Mouse (Mus musculus) stomach, postnatal 0 days (tissue): ENCODE data around the gene Tuba1b.

Experiments used
- CTCF ChIP-seq: IDR thresholded peaks from 2 replicates; pipeline ENCODE4 v1.5.1; 2016; ENCODE audit warnings: antibody characterized with exemption, low read depth, mild to moderate bottlenecking, moderate library complexity
- EP300 ChIP-seq: optimal IDR thresholded peaks from 2 replicates; pipeline ENCODE3; 2016; ENCODE audit warnings: antibody characterized with exemption

DNA sequence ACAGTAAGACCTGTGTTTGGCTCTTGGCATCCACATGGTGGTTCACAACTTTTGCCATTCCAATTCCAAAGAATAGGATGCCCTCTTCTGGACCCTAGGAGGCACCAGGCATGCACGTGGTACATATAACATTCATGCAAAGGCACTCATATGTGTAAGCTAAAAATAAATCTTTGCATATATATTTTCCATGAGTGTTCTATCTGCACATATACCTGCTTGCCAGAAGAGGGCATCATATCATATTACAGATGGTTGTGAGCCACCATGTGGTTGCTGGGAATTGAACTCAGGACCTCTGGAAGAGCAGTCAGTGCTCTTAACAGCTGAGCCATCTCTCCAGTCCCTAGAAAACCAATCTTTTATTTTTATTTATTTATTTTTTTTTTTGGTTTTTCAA, 32.8 kb downstream of the Tuba1b start:
- peak; percentile 30 for TF ChIP-seq CTCF
- TF ChIP-seq EP300 = no peak
